Mouse (Mus musculus) left cerebral cortex, postnatal 36 days (tissue): Measurements from ENCODE around the gene Fam219b. TPM values are rescaled to one million over a fixed set of nuclear protein-coding genes. Genes with fewer than 3 reads are reported as not detected.

ENCODE experiments used
- total RNA-seq, 2 experiments: library from RNA; stranded (reverse); gene quantifications; 2 replicates each; pipeline ENCODE4 v1.2.3; 2021

The Fam219b gene
- total RNA-seq, 2 experiments from 2014 or later = 17.3 to 21.5 TPM

Other genes with a start within 250 kb of the Fam219b start
- 10 to 100 TPM; 13.8 to 16.6 TPM for gene Ppcdc, start 97.4 kb upstream of the Fam219b start, total RNA-seq
- gene Scamp5, start 69.5 kb upstream of the Fam219b start, total RNA-seq = 100 to 1,000 TPM; 381 to 434 TPM
- 10 to 100 TPM; 16.4 to 20.3 TPM for gene Rpp25, start 33.5 kb upstream of the Fam219b start, total RNA-seq
- 100 to 1,000 TPM; 378 to 426 TPM for gene Cox5a, start 16.3 kb upstream of the Fam219b start, total RNA-seq
- gene Mpi, start 15.2 kb downstream of the Fam219b start, total RNA-seq = 10 to 100 TPM; 63.6 to 66.3 TPM
- gene Scamp2, start 23.4 kb downstream of the Fam219b start, total RNA-seq = 10 to 100 TPM; 18.2 to 24.2 TPM
- 10 to 100 TPM; 23.9 to 38.5 TPM for gene Ulk3, start 51.9 kb downstream of the Fam219b start, total RNA-seq
- 10 to 100 TPM; 16.3 to 27.4 TPM for gene Cplx3, start 68.8 kb downstream of the Fam219b start, total RNA-seq
- gene Lman1l, start 83.2 kb downstream of the Fam219b start, total RNA-seq = not detected
- 10 to 100 TPM; 36.7 to 38.6 TPM for gene Csk, start 116.1 kb downstream of the Fam219b start, total RNA-seq
- gene Cyp1a2, start 146.2 kb downstream of the Fam219b start, total RNA-seq = not detected
- gene Cyp1a1, start 150.4 kb downstream of the Fam219b start, total RNA-seq = under 1 TPM in 1 of 2 experiments, not detected in 1; 0.22 TPM
- 10 to 100 TPM; 13.2 to 14.9 TPM for gene Edc3, start 171.0 kb downstream of the Fam219b start, total RNA-seq
- 10 to 100 TPM; 69.2 to 84.8 TPM for gene Clk3, start 228.3 kb downstream of the Fam219b start, total RNA-seq